Mouse (Mus musculus) frontal cortex, postnatal 36 days (tissue): Measurements from ENCODE around the gene Dlgap4.

ENCODE experiments used
- DNase-seq, 2 experiments: peaks; one replicate each; pipeline ENCODE4 v3.0.0; 2022; ENCODE audit warnings: low spot score in 2 of 2

Dlgap4 gene

DNA sequence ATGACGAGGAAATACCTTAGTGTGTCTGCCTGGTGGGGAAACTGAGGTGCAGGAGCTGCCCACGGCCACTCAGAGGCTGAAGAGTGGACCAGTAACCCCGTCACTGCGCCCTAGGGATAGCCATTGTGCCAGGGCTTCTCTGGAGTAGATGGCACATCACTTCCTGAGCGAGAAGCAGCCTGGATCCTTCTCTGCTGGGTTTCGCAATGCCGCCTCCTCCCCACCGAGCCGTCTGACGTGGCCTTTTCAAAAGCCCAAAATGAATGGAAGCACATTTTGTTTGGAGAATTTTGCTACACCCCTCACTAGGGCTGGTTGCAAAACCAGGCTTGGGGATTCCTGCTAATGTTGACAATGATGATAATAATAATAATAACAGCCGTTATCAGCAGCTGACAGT lies 4.0 kb downstream of the Dlgap4 start:
- DNase-seq: peak in 1 of 2 experiments; percentile 60

DNA sequence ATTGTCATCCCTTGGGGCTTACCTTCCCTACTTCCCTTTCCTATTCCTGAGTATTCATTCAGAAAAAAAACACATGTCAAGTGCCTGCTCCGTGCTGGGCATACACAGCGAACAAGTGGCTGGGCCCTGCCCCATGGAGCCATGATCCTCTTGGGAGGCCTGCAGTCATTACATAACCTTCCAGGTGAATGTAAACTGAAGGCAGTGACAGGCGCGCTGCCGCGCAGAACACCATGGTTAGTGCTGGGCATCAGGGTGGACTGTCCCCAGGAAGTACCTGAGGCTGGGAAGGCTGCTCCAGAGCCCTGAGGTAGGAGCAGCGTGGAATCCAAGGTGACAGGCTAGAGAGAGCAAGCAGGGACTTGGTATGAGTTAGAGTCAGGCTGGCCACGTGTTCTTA lies 7.4 kb downstream of the Dlgap4 start:
- DNase-seq: no peak

DNA sequence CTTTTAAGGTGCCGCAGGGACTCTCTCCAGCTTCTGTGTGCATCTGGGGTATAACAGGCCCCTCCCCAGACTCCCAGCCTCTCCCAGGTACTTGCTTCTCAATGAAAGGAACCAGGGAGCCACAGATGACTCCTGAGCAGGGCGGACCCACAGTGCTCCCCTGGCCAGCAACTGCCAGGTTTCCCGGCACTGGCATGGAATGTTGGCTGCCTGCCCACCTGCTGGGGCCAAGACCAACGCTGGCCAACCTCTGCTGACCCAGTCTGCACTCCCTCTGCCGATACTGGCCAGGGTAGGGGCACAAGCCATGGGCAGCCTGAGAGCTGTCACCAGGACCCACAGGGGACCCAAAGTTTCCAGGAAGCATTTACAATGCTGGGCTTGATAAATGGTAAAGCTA lies 7.9 kb downstream of the Dlgap4 start:
- DNase-seq: no peak

DNA sequence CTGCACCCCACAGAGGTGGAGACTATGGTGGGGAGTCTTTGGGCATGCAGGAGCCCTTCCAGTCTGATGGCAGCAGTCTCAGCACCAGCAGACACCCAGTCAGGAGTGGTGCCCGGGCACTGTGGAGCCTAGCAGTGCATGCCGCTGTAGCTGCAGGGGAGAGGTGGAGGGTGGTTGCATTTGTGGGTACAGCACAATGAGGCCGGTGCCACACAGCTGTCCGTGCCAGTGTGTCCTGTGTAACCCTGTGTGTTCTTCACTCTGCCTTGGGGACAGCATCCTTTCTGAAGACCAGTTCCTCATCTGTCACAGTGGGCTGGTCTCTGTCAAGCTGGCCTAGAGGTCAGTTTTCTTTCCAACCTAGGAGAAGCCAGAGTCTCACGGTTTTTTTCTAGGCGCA lies 8.7 kb downstream of the Dlgap4 start:
- DNase-seq: no peak

DNA sequence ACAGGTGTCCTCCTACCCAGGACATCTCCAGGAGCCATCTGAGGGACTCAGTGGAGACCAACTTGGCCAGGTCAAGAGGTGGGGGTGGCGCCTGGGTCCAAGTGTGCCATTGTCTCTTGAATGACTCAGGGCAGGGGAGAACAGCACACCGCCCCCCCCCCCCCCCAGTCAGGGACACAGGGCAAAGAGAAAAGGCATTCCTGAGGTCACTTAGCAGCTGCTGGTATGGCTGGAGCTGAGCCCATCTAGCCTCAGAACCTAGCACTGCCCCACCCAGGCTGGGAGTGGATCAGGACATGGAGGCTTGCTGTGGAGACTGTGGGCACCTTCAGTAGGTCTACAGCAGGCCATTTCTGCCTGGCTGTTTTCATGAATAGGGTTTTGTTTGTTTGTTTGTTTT lies 9.7 kb downstream of the Dlgap4 start:
- no peak for DNase-seq

DNA sequence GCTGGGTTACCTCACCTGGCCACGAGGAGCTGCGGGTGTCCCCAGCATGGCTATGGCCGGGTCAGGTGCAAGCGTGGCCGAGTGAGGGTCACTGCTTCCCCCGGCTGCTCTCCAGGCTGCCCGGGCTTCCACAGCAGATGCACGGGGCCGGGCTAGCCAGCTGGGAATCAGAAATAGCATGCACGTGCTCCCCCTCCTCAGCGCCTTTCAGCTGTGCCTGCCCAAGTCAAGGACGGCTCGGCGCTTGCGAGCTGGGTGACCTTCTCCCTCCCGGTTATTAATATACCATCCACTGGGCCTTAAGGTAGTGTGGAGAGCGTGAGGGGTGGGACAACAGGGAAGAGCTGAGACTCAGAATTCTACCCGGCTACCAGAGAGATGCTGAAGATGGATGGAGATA lies 11.8 kb downstream of the Dlgap4 start:
- DNase-seq: no peak

DNA sequence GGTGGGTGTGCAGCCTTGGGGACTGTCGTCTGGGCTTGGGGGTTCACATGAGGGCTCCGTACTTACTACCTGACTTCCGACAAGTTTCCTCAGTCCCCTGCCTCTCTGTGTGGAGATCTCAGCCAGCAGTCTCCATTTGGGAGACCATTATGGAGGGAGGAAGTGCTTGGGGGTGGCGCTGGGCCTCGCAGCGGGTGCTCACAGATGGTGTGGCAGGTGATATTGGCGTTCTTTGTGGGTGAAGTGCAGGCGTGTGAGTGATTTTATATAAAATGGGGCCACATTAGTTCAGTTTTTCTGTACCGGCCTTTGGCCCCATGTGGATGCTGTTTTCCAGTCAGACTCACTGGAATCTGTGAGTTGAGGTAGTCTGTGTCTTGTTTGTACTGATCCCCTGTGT lies 12.6 kb downstream of the Dlgap4 start:
- DNase-seq: no peak

DNA sequence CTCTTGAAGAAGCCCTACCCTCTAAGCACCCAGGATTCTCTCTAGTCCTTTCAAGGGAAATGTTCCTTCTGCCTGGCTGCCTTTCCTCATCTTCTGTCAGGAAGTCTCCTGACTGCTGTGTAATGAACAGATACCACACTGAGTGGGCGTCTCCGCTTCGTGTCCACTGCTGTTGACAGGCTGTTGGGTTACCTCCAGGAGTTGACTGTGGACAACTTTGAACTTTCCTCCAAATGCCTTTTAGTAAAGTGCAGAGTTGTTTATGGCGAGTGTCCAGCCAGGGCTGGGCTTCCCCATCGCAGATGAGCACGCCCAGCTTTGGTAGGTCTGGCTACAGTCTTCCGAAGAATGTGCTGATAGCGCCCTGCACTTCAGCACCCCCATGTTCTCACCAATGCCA lies 13.0 kb downstream of the Dlgap4 start:
- DNase-seq: no peak

DNA sequence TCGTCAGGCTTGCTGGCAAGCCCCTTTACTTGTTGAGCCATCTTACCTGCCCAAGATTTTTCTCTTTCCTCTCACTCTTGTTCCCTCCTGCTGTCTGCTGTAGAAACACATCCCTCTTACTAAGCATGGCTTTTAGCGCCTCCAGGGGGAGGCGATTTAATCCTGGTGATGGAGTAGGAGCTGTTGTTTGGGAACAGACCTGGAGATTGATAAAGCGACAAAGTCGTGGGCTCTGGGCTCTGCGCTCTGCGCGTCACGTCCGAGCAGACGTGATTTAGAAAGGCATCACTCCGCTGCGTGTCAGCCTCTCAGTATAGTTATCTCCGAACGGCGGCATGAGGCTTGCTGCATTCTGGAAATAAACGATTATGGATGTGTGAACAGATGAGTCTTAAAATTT lies 14.4 kb downstream of the Dlgap4 start:
- no peak for DNase-seq

DNA sequence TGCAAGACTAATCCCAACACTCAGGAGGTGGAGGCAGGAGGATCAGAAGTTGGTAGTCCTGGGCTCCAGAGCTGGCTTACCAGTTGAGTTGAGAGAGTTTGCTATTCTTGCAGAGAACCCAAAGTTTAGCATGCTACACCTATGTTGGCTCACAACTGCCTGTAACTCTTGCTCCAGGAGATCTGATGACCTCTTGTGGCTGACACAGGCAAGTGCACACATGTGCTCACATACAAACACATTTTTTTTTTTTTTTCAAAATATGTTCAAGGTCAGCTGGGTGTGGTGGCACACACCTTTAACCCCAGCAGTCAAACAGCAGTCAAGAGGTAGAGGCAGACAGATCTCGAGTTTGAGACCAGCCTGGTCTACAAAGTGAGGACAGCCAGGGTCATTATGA lies 16.8 kb downstream of the Dlgap4 start:
- DNase-seq: no peak

DNA sequence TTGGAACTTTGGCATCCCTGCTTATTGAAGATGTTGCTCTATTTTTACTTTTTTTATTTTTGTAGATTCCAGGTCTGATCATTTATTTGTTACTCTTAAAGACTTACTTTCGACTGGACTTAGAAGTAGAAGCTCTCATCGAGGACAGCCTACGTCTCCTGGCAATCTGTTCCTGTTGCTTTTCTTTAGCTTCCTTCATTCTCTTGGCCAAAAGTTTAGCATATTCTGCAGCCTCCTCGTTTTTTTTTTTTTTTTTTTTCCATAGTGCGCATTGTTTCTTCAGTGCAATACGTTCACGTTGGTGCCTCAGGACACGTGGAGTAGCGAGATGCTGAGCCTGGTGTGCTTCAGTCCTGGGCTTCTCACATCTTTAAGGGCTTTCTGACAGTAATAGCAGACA lies 19.2 kb downstream of the Dlgap4 start:
- DNase-seq: no peak

DNA sequence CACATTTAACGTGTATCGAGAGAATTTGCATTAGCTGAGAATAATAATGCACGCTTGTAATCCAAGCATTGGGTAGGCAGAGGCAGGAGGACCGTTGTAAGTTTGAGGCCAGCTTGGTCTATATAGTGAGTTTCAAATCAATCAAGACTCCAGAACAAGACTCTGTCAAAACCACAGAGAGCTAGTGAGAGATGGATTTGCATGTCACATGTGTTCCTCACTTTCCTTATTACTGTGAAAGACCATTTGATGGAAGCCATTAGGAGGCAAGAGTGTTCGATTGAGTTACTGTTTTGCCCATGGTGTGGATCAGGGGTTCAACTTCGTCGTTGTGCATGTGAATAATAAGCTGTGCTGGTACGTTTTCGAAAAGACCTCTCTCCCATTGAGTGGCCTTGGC lies 21.6 kb downstream of the Dlgap4 start:
- DNase-seq: no peak

DNA sequence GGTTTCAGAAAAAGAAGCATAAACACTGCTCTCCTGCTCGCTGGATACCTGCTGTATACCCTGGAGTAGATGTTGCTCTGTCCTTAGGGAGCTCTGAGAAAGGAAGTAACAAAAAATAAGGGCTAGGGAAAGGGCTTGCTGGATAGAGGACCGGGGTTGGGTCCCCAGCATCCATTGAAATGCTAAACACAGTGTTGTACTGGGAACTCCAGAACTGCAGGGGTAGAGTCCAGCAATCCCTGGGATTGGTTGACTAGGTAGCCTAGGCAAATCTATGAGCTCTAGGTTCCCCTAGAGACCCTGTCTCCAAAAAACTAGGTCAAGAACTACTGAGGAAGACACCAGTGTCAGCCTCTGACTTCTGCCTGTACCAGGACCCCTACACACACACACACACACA lies 27.6 kb downstream of the Dlgap4 start:
- DNase-seq: no peak

DNA sequence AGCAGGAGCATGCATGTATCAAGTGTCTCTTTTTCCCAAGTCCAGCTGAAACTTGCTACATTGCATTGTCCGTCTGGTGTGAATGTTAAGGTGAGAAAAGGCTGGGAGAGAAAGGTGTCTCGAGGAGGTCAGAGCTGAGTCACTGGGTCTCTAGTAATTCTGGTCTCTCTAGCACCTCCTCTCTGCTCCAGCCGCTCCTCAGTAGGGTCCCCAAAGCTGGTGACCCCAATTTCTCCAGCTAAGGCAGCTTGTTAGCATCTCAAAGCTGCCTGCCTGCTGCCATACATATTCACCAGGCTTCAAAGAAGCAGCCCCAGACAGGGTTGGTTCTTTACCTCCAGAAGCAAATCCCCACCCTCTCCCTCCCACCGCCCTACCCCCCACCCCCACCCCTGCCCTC lies 29.4 kb downstream of the Dlgap4 start:
- no peak for DNase-seq

DNA sequence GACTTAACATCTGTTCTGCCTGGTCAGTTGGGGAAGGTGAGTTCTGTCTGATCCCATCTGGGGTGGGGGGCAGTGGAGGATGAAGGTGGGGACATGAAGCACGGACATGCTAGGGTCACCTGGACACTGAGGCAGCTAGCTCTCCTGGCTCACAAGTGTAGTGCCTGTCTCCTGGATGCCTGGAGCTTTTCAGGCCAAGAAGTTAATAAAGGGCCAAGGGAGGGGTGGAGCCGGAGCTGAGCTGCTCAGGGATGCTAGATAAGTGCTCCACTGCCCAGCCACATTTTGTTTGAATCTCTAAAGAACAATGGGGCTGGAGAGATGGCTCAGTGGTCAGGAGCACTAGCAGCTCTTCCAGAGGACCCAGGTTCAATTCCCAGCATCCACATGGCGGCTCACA lies 29.9 kb downstream of the Dlgap4 start:
- DNase-seq: no peak

DNA sequence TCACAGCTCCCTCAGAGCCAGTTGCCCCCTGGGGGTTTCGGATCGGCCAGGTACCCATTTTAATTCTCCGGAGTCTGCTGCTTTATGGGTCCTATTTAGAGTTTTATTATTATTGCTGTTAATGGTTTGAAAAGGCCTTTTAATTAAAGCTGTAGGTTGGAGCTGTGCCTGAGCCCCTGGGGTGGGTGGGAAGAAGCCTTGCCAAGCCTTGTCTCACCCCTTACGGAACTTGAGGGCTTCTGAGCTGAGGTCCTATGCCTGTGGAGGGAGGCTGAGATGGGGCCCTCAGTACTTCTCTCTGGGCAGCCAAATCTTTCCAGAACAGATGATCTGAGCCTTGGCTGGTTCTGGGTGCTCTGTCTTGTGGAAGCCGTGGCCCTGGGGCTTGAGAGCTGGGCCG lies 31.6 kb downstream of the Dlgap4 start:
- DNase-seq: no peak

DNA sequence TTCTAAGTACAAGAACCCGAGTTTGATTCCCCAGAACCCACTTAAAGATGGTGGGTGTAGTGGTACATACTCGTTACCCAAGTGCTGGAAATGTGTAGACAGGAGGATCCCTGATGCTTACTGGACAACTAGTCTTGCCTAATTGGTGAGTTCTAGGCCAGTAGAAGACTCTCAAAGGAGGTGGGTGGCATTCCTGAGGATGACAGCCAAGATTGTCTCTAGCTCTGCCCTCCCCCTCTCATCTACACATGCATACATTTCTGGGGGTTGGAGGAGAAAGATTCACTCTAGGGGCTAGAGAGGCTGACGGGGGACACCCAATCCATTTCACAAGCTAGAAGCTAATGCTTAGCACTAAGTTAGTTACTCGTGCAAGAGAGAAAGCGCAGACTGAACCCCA lies 33.4 kb downstream of the Dlgap4 start:
- DNase-seq: no peak

DNA sequence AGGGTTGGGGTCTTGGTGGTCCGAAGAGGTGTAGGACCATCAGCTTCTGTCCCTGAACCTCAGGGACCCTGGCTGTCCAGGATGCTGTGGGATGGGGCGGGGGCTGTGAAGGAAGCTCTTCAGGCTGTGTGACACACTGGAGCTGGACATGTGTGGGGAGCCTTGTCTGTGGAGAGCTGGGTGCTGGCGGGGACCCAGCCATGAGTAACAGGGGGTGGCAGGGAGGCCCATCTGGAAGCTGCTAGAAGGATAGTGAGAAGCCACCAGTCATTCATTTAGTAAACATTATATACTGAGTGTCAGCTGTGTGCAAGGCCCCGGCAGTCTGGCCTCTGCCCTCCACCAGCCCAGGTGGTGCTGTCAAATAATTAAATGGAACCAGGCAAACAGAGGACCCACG lies 34.5 kb downstream of the Dlgap4 start:
- DNase-seq: peak; percentile 62 to 71

DNA sequence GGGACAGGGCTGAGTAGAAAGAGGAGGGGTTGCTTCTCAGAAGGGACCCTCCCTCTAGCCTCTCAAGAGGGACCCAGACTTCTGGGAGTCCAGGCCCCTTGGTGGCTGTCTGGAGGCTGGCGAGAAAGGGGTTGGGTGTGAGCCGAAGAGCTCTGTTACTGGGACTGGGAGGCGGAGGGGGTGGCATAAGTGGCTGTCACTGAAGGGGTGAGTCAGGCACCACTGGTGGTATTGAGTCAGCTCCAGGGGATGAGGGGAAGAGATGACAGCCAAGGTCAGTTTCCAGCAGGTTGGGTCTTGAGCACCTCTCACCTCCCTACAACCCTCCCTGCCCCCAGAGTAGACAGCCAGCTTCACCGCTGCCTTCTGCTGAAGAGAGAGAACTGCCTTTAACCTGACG lies 35.9 kb downstream of the Dlgap4 start:
- DNase-seq: no peak

DNA sequence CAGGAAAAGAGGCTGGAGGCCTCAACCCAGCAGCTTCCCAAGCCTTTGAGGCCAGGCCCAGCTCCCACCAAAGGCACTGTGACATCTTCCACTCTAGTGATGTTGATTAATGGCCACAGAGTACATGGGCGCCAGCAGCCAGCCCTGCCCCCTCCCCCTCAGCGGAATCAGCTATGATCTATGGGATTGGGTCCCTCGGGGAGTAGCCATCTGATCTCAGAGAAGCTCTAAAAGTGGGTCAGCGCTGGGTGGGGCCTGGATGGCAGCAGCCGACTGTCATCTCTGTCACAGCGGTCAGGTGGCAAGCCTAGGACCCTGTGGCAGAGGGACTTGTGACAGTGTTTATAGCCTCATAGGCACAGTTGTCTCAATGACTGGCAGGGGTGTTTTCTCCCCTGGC lies 37.5 kb downstream of the Dlgap4 start:
- no peak for DNase-seq

DNA sequence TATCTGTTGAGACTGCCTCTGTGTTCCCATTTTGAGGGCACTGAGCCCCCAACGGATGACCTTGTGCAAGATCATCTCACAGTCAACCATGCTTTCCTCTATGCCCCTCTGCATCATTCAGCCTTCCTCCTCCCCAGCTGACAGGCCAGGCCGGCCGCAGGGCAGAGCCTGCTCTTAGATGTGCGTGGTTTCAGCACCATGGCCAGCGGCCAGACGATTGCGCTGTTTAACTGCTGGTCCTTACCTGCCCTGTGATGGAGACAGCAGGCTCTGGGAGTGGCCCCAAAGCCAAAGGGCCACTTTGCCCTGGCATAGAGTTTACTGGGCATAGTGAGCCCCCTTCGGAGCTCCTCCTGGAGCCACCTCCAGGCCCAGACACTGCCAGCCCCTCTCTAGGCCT lies 39.3 kb downstream of the Dlgap4 start:
- no peak for DNase-seq

DNA sequence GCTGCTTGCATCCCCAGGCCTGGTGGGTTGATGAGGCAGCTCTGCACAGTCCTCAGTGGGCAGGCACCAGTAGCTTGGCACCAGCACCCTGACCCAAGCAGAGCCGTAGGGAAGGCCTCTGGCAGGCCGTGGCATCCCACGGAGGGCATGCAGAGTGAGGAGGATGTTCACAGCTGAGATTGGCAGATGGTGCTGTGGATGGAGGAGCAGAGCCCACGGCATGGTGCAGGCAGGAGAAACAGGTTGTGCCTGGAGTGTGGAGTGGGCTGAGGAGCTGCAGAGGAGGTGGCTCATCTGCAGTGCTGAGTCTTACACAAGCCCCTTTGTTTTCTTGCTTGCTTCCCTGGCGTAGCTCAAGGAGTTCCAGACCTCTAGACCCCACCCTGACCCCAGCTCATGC lies 40.6 kb downstream of the Dlgap4 start:
- peak; percentile 65 to 77 for DNase-seq

DNA sequence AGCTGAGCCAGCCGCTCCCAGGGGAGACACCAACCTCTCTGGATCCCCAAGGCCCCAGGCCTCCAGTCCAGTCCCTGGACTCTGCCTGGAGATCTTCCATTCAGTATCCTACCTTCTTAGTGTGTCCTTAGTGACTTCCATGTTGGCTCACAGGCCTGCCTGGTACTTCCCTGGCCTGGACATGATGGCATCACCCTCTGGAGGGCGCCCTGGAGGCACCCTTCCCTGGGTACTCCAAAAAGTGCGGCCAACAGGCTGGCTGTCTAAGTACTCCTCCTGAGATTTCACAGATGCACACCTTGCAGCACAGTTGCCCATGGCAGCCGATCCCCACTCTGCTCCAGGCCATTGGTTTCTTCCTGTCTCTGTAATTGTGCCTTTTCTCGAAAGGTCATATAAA lies 42.1 kb downstream of the Dlgap4 start:
- no peak for DNase-seq

DNA sequence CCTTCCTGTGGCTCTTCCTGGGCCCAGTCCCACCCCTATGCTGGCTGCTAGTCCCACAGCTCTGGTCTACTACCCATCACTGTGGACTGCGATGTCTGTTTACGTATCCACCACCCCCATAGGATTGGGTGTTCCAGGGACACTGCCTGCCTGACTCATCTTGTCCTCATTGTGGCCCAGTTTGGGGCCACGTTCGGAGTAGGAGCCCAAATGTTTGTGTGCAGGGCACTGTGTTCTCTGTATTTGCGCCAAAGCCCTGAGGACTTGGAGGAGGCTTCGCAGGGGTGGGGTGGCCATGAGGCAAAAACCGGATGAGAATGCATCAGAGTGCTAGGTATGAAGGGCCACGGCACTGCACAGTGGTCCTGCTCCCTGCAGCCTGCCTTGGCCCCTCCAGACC lies 44.0 kb downstream of the Dlgap4 start:
- DNase-seq: no peak

DNA sequence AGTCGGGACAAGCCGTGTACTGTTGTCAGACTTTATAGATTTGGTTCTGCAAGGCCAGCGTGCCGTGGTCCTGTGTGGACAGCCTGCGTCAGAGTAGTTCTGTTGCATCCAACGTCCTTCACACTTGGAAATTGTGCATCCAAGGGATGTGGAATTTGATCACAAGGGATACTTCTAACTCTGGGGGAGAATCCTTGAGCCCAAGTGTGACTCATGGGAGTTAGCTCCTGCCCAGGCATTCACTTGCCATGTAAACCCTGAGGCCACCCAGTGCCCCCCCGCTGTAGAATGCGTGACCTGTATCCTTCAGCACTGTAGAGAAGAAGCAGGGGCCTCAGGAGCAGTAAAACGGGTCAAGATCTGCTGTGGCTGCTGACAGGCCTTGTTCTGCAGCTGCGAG lies 44.7 kb downstream of the Dlgap4 start:
- DNase-seq: no peak
